Mouse (Mus musculus) embryonic fibroblast, embryonic 13.5 days (primary cell): ENCODE measurements around the gene Myo5a. TPM values are rescaled to one million over a fixed set of nuclear protein-coding genes. Genes with fewer than 3 reads are reported as not detected.

Experiments used
- H3K27ac ChIP-seq: 2 replicates; pipeline ENCODE4 v1.5.1; 2012; ENCODE audit warnings: low read length, control low read depth, inconsistent platforms; ENCODE audit not compliant: insufficient read depth
- H3K4me1 ChIP-seq: 2 replicates; pipeline ENCODE4 v1.6.1; 2011; ENCODE audit warnings: low read length; ENCODE audit not compliant: control insufficient read depth, insufficient read depth
- H3K4me3 ChIP-seq: 2 replicates; pipeline ENCODE4 v1.5.1; 2011; ENCODE audit warnings: mild to moderate bottlenecking, control low read depth, low read length; ENCODE audit not compliant: insufficient read depth
- CTCF ChIP-seq: IDR thresholded peaks from 2 replicates; pipeline ENCODE4 v1.5.1; 2011; ENCODE audit warnings: mild to moderate bottlenecking, control low read depth, low read length, moderate library complexity, borderline replicate concordance; ENCODE audit not compliant: insufficient read depth
- POLR2A ChIP-seq: IDR thresholded peaks from 2 replicates; pipeline ENCODE4 v1.6.1; 2011; ENCODE audit warnings: low read depth, mild to moderate bottlenecking, control low read depth, low read length, moderate library complexity
- polyA plus RNA-seq: library from polyadenylated mRNA; stranded (reverse); fragments of >200 nt; gene quantifications from 2 replicates; pipeline ENCODE4 v1.2.4, GENCODE M21; 2011; ENCODE audit warnings: low read depth; ENCODE audit not compliant: missing spikeins, insufficient read length

The Myo5a gene
- polyA plus RNA-seq, 1 experiment: 103 TPM

DNA sequence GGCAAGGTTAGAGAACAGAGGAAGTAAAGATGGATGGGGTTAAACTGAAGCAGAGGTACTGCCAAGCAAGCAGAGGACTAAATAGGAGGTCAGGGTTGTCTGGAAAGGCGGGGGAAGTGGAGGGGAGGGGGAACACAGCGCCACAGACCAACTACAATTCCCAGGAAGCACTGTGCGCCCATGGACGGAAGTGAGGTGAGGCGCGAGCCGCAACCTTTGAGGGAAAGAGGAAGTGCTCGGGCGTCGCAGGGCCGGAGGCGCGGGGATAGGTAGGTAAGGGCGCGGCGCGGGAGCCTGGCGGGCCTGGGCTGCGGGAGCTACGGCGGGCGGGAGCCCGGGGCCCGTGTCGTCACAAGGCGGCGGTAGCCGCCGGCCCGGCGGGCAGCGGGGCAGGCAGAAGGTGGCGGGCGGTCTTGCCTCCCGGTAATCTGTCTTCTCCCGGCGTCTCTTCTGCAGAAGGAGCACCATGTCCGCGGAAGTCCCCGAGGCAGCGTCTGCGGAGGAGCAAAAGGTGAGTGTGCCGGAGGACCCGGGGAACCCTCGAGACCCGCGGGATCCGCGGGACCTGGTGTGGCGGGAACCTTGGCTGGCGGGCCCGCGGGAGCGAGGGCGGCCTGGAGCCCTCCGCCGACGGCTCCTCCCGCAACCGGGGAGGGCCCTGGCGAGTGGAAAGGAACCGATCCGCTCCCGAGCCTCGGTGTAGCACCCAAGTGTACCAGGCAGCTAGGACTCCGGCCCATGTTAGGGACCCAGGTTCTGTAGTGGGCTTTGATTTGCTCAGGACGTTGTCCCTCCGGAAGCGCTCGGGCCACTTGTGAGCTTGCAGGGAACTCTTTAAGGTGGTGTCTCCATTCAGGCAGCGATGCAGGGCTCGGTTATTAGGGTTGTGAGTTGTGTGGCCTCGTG lies 33.1 kb upstream of the Myo5a start, which contains the start of gene Arpp19:
Gene Arpp19, plus strand, starts transcription at position 164 of the 906 bp plus-strand sequence.
- TF ChIP-seq CTCF (no peak), POLR2A (peak; percentile 72)
- Histone ChIP-seq H3K27ac (no peak within 1 kb of the TSS), H3K4me3 (peak within 1 kb of the TSS; percentile 84), H3K4me1 (0 out of 2 replicates have a peak, but pooled peaks cover 3% of the 10 kb centered on the region)

DNA sequence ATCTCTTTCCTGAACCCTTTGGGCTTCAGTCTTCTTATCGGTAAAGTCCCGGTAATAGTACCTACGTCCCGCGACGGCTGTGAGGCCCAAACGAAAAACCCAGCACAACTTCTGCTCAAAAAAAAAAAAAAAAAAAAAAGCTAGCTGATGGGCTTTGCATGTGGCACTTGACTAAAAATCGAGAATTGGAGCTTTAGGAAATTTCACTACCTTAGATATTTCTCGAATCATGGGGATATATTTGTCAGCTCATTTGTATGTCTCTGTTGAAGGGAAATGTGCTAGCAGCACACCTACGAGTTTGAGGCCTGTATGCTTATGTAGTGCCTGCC lies 32.5 kb upstream of the Myo5a start:
- no peak overlapping the region for H3K27ac ChIP-seq
- H3K4me1 ChIP-seq: 0 out of 2 replicates have a peak, but pooled peaks cover 3% of the 10 kb centered on the region
- TF ChIP-seq POLR2A: no peak
- no peak for TF ChIP-seq CTCF
- H3K4me3 ChIP-seq: peak overlapping the region; percentile 84

DNA sequence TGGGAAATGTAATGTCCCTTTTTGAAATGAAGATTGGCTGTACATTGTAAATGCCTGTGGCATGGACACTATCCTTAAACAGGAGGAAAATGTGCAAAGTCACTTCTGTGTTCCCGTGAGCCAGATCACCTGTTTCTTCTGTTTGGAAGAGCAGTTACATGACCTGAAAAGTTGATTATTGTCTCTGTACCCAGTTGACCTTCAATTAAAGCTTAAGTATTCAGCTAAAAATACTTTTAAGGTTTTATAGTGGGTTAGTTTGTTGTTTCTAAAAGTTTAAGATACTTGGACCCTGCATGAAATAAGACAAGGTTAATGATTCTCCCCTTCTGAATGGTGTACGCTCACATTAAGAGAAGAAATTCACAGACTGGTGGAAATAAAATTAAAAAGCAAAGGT lies 30.2 kb upstream of the Myo5a start:
- Histone ChIP-seq H3K4me1 (0 out of 2 replicates have a peak, but pooled peaks cover 3% of the 10 kb centered on the region), H3K4me3 (no peak overlapping the region), H3K27ac (no peak overlapping the region)
- TF ChIP-seq CTCF (no peak), POLR2A (no peak)

DNA sequence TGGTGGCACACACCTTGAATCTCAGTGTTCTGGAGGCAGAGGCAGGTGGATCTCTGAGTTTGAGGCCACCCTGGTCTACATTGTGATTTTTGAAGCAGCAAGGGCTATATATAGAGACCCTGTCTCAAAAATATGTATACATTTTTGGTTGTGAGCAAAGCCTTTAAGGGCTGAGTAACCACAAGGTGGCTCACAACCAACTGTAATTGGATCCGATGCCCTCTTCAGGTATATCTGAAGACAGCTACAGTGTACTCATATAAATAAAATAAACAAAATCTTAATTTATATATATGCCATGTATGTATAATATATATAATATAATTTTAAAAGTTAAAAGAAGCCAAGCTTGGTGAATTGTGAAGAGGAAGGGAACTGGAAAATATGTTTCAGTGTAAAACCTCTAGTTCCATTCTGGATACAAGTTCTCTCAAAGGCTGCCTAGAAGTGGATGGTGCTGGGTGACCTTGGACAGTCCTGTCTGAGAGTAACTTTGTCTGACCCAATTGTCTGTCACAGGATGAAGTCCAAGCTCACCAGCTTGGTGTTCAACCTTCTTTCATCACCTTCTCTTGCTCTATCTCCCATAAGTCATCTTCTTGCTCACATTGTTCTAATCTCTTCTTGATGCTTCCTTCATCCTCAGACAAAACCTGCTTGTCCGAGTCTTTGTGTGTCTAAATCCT lies 28.8 kb upstream of the Myo5a start:
- 0 out of 2 replicates have a peak, but pooled peaks cover 3% of the 10 kb centered on the region for H3K4me1 ChIP-seq
- TF ChIP-seq POLR2A: no peak
- no peak for TF ChIP-seq CTCF
- H3K4me3 ChIP-seq: no peak overlapping the region
- H3K27ac ChIP-seq: no peak overlapping the region

DNA sequence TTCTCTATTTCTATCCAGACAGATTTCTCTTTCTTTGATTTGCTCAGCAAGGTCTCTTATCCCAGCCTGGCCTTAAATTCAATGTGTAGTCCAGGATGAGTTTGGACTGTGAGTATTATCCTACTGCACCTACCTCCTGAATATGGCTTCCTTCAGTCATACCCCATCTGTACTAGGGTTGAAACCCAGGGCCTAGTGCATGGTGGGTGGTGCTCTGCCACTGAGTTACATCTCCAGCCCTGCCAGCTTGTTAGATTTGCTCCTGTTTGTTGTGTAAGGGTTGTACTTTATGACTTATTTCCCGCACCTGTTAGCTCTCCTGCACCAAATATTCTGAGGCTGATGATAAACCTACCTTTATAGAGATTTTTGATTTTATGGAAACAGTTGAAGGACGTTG lies 27.6 kb upstream of the Myo5a start:
- TF ChIP-seq CTCF (no peak), POLR2A (no peak)
- no peak overlapping the region for H3K27ac ChIP-seq
- no peak overlapping the region for H3K4me3 ChIP-seq
- peaks cover 3% of the 10 kb centered on the region; the same call in 1 of the 2 replicates for H3K4me1 ChIP-seq

DNA sequence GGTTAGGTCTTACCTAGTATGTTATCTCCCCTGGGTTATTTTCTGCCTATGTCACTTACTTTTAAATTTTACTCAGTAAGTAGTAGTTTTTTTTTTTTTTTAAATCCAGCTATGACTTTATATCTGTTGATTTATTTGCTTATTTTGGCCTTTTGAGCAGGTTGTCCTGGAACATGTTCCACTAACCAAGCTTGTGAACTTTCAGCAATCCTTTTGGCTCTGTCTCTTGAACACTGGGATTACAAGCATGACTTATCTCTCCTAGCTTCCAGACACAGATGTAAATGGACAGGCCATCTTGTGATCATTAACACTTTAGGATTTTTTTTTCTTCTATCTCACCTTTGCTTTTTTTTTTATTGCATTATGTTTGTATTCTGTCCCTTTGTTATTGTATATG lies 23.7 kb upstream of the Myo5a start:
- TF ChIP-seq POLR2A: no peak
- no peak for TF ChIP-seq CTCF
- no peaks in the 10 kb centered on the region; the same call in 1 of the 2 replicates for H3K4me1 ChIP-seq
- H3K27ac ChIP-seq: no peak overlapping the region

DNA sequence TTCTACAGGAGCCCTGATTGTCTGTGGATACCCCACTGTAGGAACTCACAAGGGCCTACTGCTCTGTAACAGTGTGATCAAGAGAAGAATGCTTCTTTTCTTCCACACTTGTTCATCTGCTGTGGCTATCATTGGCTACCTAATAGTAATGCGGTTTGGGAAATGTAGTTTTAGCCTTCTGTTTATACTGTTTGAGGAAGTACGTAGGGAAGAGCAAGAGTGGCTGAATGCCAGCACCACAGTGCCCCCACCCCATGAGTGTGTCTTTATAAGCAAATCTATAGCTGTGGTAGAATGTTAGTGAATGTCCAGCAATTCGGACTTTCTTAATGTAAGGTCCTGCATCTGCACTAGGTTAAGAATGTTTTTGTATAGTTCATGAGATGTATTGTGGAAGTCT lies 21.7 kb upstream of the Myo5a start:
- no peaks in the 10 kb centered on the region; the same call in 1 of the 2 replicates for H3K4me1 ChIP-seq
- TF ChIP-seq CTCF: no peak
- no peak for TF ChIP-seq POLR2A
- no peak overlapping the region for H3K4me3 ChIP-seq
- H3K27ac ChIP-seq: no peak overlapping the region

More for the DNA sequence above, 23.7 kb upstream of the Myo5a start:
- H3K4me3 ChIP-seq: no peak overlapping the region

DNA sequence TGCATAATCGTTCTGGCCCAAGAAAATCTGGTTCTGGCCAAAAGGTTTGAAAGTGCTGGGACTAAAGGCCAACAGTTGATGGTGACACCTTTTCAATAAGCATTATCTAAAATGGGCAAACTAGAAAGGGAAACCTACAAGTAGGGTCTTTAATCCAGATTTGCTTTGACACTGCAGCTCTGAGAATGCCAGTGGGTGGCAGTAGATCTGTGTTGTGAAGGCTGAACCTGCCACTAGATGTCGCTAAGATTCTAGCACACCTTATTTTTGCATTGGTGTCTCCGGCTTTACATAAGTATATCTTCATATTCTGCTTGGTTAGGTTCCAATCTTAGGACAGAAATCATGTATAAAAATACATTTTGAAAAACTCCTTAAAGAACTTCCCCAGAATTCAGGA lies 20.8 kb upstream of the Myo5a start:
- TF ChIP-seq CTCF: peak; percentile 75; the same call in 1 of the 2 replicates
- no peak for TF ChIP-seq POLR2A
- H3K27ac ChIP-seq: no peak overlapping the region
- H3K4me1 ChIP-seq: no peaks in the 10 kb centered on the region; the same call in 1 of the 2 replicates
- no peak overlapping the region for H3K4me3 ChIP-seq

DNA sequence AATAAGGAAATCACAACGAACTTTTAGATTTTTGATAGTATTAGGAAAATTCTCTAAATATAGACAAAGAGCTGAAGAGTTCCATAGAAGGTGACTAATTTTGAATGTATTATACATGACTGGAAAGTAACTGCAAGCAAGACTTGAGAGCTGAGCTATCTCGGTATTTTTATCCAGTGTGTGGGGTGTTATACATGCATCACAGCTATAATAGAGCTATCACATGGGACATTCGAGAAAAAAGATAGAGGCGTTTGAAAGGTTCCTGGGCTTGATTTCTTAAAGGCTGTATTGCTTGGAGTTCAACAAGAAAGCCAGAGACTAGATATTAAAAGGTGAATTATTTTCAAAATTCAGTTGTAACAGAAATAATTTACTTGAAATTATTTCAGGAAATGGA lies 19.0 kb upstream of the Myo5a start:
- Histone ChIP-seq H3K4me1 (no peaks in the 10 kb centered on the region; the same call in 1 of the 2 replicates), H3K27ac (no peak overlapping the region), H3K4me3 (no peak overlapping the region)
- TF ChIP-seq CTCF (no peak), POLR2A (no peak)

DNA sequence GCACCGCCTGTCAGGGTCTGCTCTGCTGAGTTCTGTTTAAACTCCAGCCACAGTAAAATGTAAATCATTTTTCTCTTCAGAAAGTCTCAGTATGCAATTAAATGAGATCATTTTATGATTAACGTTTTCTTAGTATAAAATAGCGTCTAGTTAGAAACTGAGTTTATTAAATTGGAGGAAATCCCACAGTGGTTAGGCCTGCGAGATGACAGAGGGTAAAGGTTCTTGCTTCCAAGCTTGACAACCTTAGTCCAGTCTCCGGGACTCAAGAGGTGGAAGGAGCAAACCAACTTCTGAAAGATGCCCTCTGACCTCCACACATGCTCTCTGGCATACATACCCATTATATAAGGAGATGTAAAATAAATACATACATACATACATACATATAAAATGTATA lies 15.8 kb upstream of the Myo5a start:
- no peaks in the 10 kb centered on the region for H3K4me1 ChIP-seq
- H3K4me3 ChIP-seq: no peak overlapping the region
- TF ChIP-seq POLR2A (no peak), CTCF (no peak)
- H3K27ac ChIP-seq: no peak overlapping the region
